ENCODE assay signal across 25 mouse cellular contexts in genomic region chr16:93944301-93944700, GRCm38 (mm10).
DNase-seq lines count a peak whose midpoint lies in the region; ATAC-seq and TF ChIP-seq lines count a peak whose summit lies in the region.
"Had no signal": no experiment of that assay in that cellular context is flagged by ENCODE, and none has a peak within 500 bp of the region (broad histone marks: within the 10 kb centered on the region; RNA-seq: fewer than 3 reads in every experiment).

No protein-coding gene starts in this region.

- H3K4me3 ChIP-seq in cerebellum, adult 2 months (replicated peaks; ENCODE audit: insufficient read depth, low read depth, low read length) = no peak overlapping the region
- no peak overlapping the region for H3K4me3 ChIP-seq in CH12.LX (replicated peaks in 1 of 3; ENCODE audit: low read depth in 2 of 3, low read length in 2 of 3, poor library complexity in 1 of 3)
- H3K4me3 ChIP-seq: embryonic facial prominence, embryonic 13.5 days; embryonic facial prominence, embryonic 15.5 days; erythroblast, embryonic 14.5 days; forebrain, embryonic 10.5 days; forebrain, embryonic 12.5 days had no signal

- H3K4me2 ChIP-seq in CH12.LX (ENCODE audit: insufficient read depth, low read depth, poor library complexity, severe bottlenecking) = no peak overlapping the region
- H3K4me2 ChIP-seq: embryonic facial prominence, embryonic 13.5 days; embryonic facial prominence, embryonic 15.5 days; forebrain, embryonic 12.5 days had no signal

- no peak for TF ChIP-seq EP300 in CH12.LX (IDR thresholded peaks at IDR 0.05; ENCODE audit: low read length)

- TF ChIP-seq CTCF in cerebellum, adult 2 months (IDR thresholded peaks at IDR 0.05; ENCODE audit: borderline replicate concordance, insufficient read depth, low read depth, low read length) = no peak
- TF ChIP-seq CTCF in CH12.LX (conservative IDR thresholded peaks at IDR 0.05 in 1 of 2, IDR thresholded peaks at IDR 0.05 in 1 of 2; ENCODE audit: low read depth in 2 of 2, low read length in 2 of 2) = no peak

- ATAC-seq in megakaryocyte progenitor cell, adult 5-6 weeks (replicated peaks; ENCODE audit: poor library complexity) = peak; percentile 73
- ATAC-seq: CD4-positive, CD25-positive, alpha-beta regulatory T cell, adult 4 months; forebrain, embryonic 14.5 days; forebrain, embryonic 16.5 days had no signal

- no peak for TF ChIP-seq RAD21 in CH12.LX (IDR thresholded peaks at IDR 0.05; ENCODE audit: low read depth, low read length)

- no peaks in the 10 kb centered on the region for H3K9me3 ChIP-seq in CH12.LX (replicated peaks; ENCODE audit: low read length)
- H3K9me3 ChIP-seq: embryonic facial prominence, embryonic 13.5 days; embryonic facial prominence, embryonic 15.5 days; forebrain, embryonic 10.5 days; forebrain, embryonic 12.5 days had no signal

- no peaks in the 10 kb centered on the region for H3K36me3 ChIP-seq in CH12.LX (replicated peaks in 1 of 2; ENCODE audit: control insufficient read depth in 1 of 2, insufficient read depth in 1 of 2, low read length in 1 of 2)
- H3K36me3 ChIP-seq: embryonic facial prominence, embryonic 13.5 days; embryonic facial prominence, embryonic 15.5 days; forebrain, embryonic 10.5 days; forebrain, embryonic 12.5 days had no signal

- H3K27me3 ChIP-seq in cerebellum, adult 2 months (ENCODE audit: control insufficient read depth, insufficient read depth, low read length) = no peaks in the 10 kb centered on the region; the same call in 1 of the 2 replicates
- no peaks in the 10 kb centered on the region for H3K27me3 ChIP-seq in CH12.LX (replicated peaks)
- H3K27me3 ChIP-seq: embryonic facial prominence, embryonic 15.5 days had no signal

- WGBS in cerebellum, adult 2 months = 42% methylated on average over 6 of the region's 6 CpGs

- TF ChIP-seq POLR2A in cerebellum, adult 2 months (IDR thresholded peaks at IDR 0.05; ENCODE audit: borderline replicate concordance, insufficient read depth, low read length) = no peak
- no peak for TF ChIP-seq POLR2A in CH12.LX (IDR thresholded peaks at IDR 0.05; ENCODE audit: low read depth, low read length)

- dilution Hi-C loops in CH12.LX (cut with MboI; ENCODE audit: extremely low pct_ligation_motif_present, extremely low pct_unique_long_range_greater_than_20kb, low sequenced_read_pairs) = no loop called here

- H3K79me2 ChIP-seq in CH12.LX (replicated peaks; ENCODE audit: control insufficient read depth, extremely low read depth, insufficient read depth, poor library complexity, severe bottlenecking) = no peaks in the 10 kb centered on the region

- H3K9ac ChIP-seq in CH12.LX (ENCODE audit: insufficient read depth, low read depth) = no peak overlapping the region
- H3K9ac ChIP-seq: embryonic facial prominence, embryonic 13.5 days; embryonic facial prominence, embryonic 15.5 days; forebrain, embryonic 12.5 days had no signal

- no peaks in the 10 kb centered on the region for H3K4me1 ChIP-seq in cerebellum, adult 2 months (ENCODE audit: control insufficient read depth, insufficient read depth, low read length)
- peaks cover 17 to 57% of the 10 kb centered on the region in 2 experiments for H3K4me1 ChIP-seq in CH12.LX (ENCODE audit: control insufficient read depth in 1 of 2, insufficient read depth in 2 of 2)
- H3K4me1 ChIP-seq: forebrain, embryonic 12.5 days had no signal

- H3K27ac ChIP-seq in cerebellum, adult 2 months (ENCODE audit: insufficient read depth, low read length) = no peak overlapping the region
- no peak overlapping the region for H3K27ac ChIP-seq in CH12.LX (ENCODE audit: insufficient read depth, low read depth)
- H3K27ac ChIP-seq: embryonic facial prominence, embryonic 13.5 days; embryonic facial prominence, embryonic 15.5 days; forebrain, embryonic 10.5 days; forebrain, embryonic 12.5 days had no signal

- in situ Hi-C loops in CH12.LX (cut with MboI; ENCODE audit: low pct_ligation_motif_present, low pct_unique_long_range_greater_than_20kb, low sequenced_read_pairs) = loop anchor here (5.0 to 10.0 kb wide), 2 partner anchors 68 to 320 kb away; no protein-coding TSS in a partner anchor

- peak; percentile 27 to 36 for DNase-seq in cerebellum, postnatal 10 days
- no peak for DNase-seq in cerebellum, adult 2 months
- no peak for DNase-seq in CH12.LX (ENCODE audit: extremely low read depth)
- peak; percentile 11 for DNase-seq in MEL-GATA-1-ER (ENCODE audit: extremely low read depth, low read depth)
- no peak for DNase-seq in right cerebral cortex, adult 18-20 months
- no peak for DNase-seq in frontal cortex, postnatal 14 days (ENCODE audit: low spot score in 2 of 2)
- no peak for DNase-seq in urinary bladder, adult 2 months (ENCODE audit: low spot score)
- DNase-seq: adrenal gland, adult 2 months; adrenal gland, postnatal 10 days; adrenal gland, postnatal 25 days; B cell, adult 2 months; cerebellum, adult 11 months; cerebellum, adult 8-10 months; cerebellum, adult 9-11 months; cerebellum, postnatal 25 days; embryo, embryonic 11 days had no signal

TF ChIP-seq in CH12.LX, 34 proteins besides CTCF, POLR2A, EP300 and RAD21:
- TF ChIP-seq MXI1 (IDR thresholded peaks at IDR 0.05; ENCODE audit: low read depth, low read length) (no peak), SIN3A (IDR thresholded peaks at IDR 0.05; ENCODE audit: low read length) (no peak), TBP (conservative IDR thresholded peaks at IDR 0.05; ENCODE audit: low read depth, low read length) (0 out of 2 replicates have a peak, but pooled peaks have one; percentile 36), ZKSCAN1 (IDR thresholded peaks at IDR 0.05; ENCODE audit: borderline replicate concordance, low read depth, low read length) (no peak), GABPA (IDR thresholded peaks at IDR 0.05; ENCODE audit: insufficient replicate concordance, low read depth, low read length) (no peak), UBTF (IDR thresholded peaks at IDR 0.05; ENCODE audit: low read depth, low read length) (no peak)

Comparison
In these comparisons a context has a peak if more than half of its experiments do, and no peak if none do; other contexts are left out.
1. DNase-seq: peak in cerebellum, postnatal 10 days (2 of 2) and MEL-GATA-1-ER (single experiment); none in cerebellum, adult 2 months (0 of 2), CH12.LX (single experiment), right cerebral cortex, adult 18-20 months (single experiment), frontal cortex, postnatal 14 days (0 of 2) and urinary bladder, adult 2 months (single experiment).